Mouse (Mus musculus): Measurements from ENCODE around the gene Arhgap5. TPM values are rescaled to one million over a fixed set of nuclear protein-coding genes. Genes with fewer than 3 reads are reported as not detected.
"Not testable (repeated sequence)": the region's sequence is repeated elsewhere in the genome, so short reads cannot be mapped to it uniquely, and the experiment has no call there.

Arhgap5 gene
- polyA plus RNA-seq, 1 experiment from 2014 or later = 26.9 TPM

DNA sequence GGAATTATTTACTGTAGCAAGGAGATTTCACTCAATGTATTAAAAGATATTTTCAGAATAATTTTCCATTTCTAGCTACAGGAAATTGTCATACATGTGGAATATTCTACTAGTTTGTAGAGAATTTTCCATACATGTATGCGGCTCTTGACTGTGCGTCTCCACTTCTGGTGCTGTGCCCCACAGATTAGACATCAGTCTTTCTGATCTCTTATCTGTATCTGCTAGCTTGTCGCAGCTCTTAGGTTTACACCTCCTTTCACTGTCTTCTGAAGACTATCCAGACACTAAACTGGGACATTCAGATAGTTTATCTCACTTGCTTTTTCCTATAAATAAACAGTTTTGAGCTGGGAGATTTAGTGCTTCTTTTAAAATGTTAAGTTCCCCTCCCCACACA is 40.8 kb downstream of the Arhgap5 start:
- Histone ChIP-seq H3K4me2 (no peak overlapping the region), H3K4me3 (no peak overlapping the region), H3K27ac (replicated peaks) (no peak overlapping the region), H3K9ac (no peak overlapping the region), H3K36me3 (peaks cover 6% of the 10 kb centered on the region), H3K4me1 (no peaks in the 10 kb centered on the region), H3K9me3 (no peaks in the 10 kb centered on the region), H3K27me3 (replicated peaks) (no peaks in the 10 kb centered on the region)
- no peak for ATAC-seq (ENCODE audit: extremely low read depth, insufficient number of reproducible peaks, low FRiP score, low TSS enrichment)
- WGBS = 32% methylated on average over 3 of the region's 3 CpGs

GRCm38 (mm10) chr12:52552085-52552484 is 48.3 kb downstream of the Arhgap5 start:
- H3K4me1 ChIP-seq = peaks cover 10% of the 10 kb centered on the region; the same call in 1 of the 2 replicates
- no peak for ATAC-seq (ENCODE audit: extremely low read depth, insufficient number of reproducible peaks, low FRiP score, low TSS enrichment)
- no peak overlapping the region for H3K9ac ChIP-seq
- peaks cover 19% of the 10 kb centered on the region for H3K36me3 ChIP-seq
- no peak overlapping the region for H3K27ac ChIP-seq (replicated peaks)
- H3K27me3 ChIP-seq (replicated peaks) = no peaks in the 10 kb centered on the region
- no peaks in the 10 kb centered on the region for H3K9me3 ChIP-seq
- no peak overlapping the region for H3K4me3 ChIP-seq
- 97% methylated on average over 2 of the region's 2 CpGs for WGBS
- no peak overlapping the region for H3K4me2 ChIP-seq

GRCm38 (mm10) chr12:52555188-52555876 is 51.6 kb downstream of the Arhgap5 start:
- Histone ChIP-seq H3K4me2 (no peak overlapping the region), H3K4me1 (peaks cover 10% of the 10 kb centered on the region; the same call in 1 of the 2 replicates), H3K27me3 (replicated peaks) (no peaks in the 10 kb centered on the region), H3K9ac (no peak overlapping the region), H3K36me3 (peaks cover 23% of the 10 kb centered on the region), H3K4me3 (no peak overlapping the region), H3K9me3 (no peaks in the 10 kb centered on the region), H3K27ac (replicated peaks) (no peak overlapping the region)
- ATAC-seq (ENCODE audit: extremely low read depth, insufficient number of reproducible peaks, low FRiP score, low TSS enrichment) = no peak
- WGBS = 14% methylated on average over 3 of the region's 3 CpGs

GRCm38 (mm10) chr12:52565654-52566053 is 61.9 kb downstream of the Arhgap5 start:
- WGBS = 91% methylated on average over 5 of the region's 5 CpGs
- ATAC-seq (ENCODE audit: extremely low read depth, insufficient number of reproducible peaks, low FRiP score, low TSS enrichment) = no peak

GRCm38 (mm10) chr12:52573371-52573770 is 69.6 kb downstream of the Arhgap5 start:
- peaks cover 24% of the 10 kb centered on the region for H3K36me3 ChIP-seq
- no peak overlapping the region for H3K9ac ChIP-seq
- no peak overlapping the region for H3K4me2 ChIP-seq
- no peak for ATAC-seq (ENCODE audit: extremely low read depth, insufficient number of reproducible peaks, low FRiP score, low TSS enrichment)
- no peaks in the 10 kb centered on the region for H3K9me3 ChIP-seq
- H3K4me3 ChIP-seq = no peak overlapping the region
- H3K4me1 ChIP-seq = no peaks in the 10 kb centered on the region
- H3K27ac ChIP-seq (replicated peaks) = no peak overlapping the region
- 88% methylated on average over 2 of the region's 2 CpGs for WGBS
- H3K27me3 ChIP-seq (replicated peaks) = no peaks in the 10 kb centered on the region

More at GRCm38 (mm10) chr12:52565654-52566053, 61.9 kb downstream of the Arhgap5 start:
- H3K27ac ChIP-seq (replicated peaks) = no peak overlapping the region
- H3K36me3 ChIP-seq = peaks cover 46% of the 10 kb centered on the region
- H3K9me3 ChIP-seq = no peaks in the 10 kb centered on the region
- no peak overlapping the region for H3K4me2 ChIP-seq
- H3K27me3 ChIP-seq (replicated peaks) = no peaks in the 10 kb centered on the region
- H3K4me1 ChIP-seq = no peaks in the 10 kb centered on the region
- no peak overlapping the region for H3K4me3 ChIP-seq
- no peak overlapping the region for H3K9ac ChIP-seq

GRCm38 (mm10) chr12:52586466-52586865 is 82.7 kb downstream of the Arhgap5 start:
- not testable (repeated sequence) for ATAC-seq (ENCODE audit: extremely low read depth, insufficient number of reproducible peaks, low FRiP score, low TSS enrichment); H3K36me3 ChIP-seq; H3K4me1 ChIP-seq; H3K4me3 ChIP-seq; H3K9me3 ChIP-seq; H3K4me2 ChIP-seq; H3K27ac ChIP-seq (replicated peaks); H3K9ac ChIP-seq; H3K27me3 ChIP-seq (replicated peaks)
- WGBS = 68% methylated on average over 2 of the region's 2 CpGs

DNA sequence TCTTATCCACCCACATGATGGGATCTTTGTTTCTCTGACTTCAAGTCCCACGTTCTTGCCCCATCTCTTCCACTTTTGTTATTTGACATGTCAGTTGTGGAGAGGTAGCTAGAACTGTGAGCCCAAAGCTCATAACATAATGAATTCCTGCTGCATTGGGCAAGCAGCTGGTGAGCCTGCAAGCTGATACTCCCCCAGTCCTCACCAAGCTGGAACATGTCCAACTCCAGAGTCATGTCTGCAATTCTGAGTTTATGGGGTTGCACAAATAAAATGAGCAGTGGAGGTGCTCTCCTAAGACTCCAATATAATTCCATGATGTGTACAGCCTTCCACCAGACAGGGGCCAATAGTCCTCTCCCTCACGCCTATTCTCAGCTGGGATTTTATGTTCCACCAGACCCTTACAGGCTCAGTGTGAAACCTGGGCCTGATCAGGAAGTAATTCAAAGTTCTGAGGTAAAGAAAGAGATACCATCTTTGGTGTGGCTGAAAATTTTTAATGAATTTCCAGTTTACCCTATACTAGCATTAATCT is 83.8 kb downstream of the Arhgap5 start:
- Histone ChIP-seq H3K36me3 (no peaks in the 10 kb centered on the region), H3K4me2 (no peak overlapping the region), H3K9ac (no peak overlapping the region), H3K9me3 (peaks cover 6% of the 10 kb centered on the region; the same call in 1 of the 2 replicates), H3K4me1 (no peaks in the 10 kb centered on the region), H3K27ac (replicated peaks) (no peak overlapping the region), H3K4me3 (no peak overlapping the region), H3K27me3 (replicated peaks) (no peaks in the 10 kb centered on the region)
- no peak for ATAC-seq (ENCODE audit: extremely low read depth, insufficient number of reproducible peaks, low FRiP score, low TSS enrichment)
- WGBS = 73% methylated on average over 2 of the region's 2 CpGs

GRCm38 (mm10) chr12:52595389-52596185 is 91.8 kb downstream of the Arhgap5 start:
- peaks cover 14% of the 10 kb centered on the region for H3K9me3 ChIP-seq
- H3K4me3 ChIP-seq = no peak overlapping the region
- H3K4me2 ChIP-seq = no peak overlapping the region
- no peaks in the 10 kb centered on the region for H3K4me1 ChIP-seq
- 77% methylated on average over 7 of the region's 7 CpGs for WGBS
- no peak overlapping the region for H3K27ac ChIP-seq (replicated peaks)
- no peak overlapping the region for H3K9ac ChIP-seq
- H3K36me3 ChIP-seq = no peaks in the 10 kb centered on the region
- no peak for ATAC-seq (ENCODE audit: extremely low read depth, insufficient number of reproducible peaks, low FRiP score, low TSS enrichment)
- no peaks in the 10 kb centered on the region for H3K27me3 ChIP-seq (replicated peaks)

GRCm38 (mm10) chr12:52602471-52602870 is 98.7 kb downstream of the Arhgap5 start:
- peaks cover 8% of the 10 kb centered on the region; the same call in 1 of the 2 replicates for H3K9me3 ChIP-seq
- ATAC-seq (ENCODE audit: extremely low read depth, insufficient number of reproducible peaks, low FRiP score, low TSS enrichment) = no peak
- peak overlapping the region; percentile 82 for H3K9ac ChIP-seq
- H3K4me1 ChIP-seq = peaks cover 8% of the 10 kb centered on the region; the same call in 1 of the 2 replicates
- no peaks in the 10 kb centered on the region for H3K36me3 ChIP-seq
- H3K27ac ChIP-seq (replicated peaks) = no peak overlapping the region; the same call in 1 of the 2 replicates
- H3K4me3 ChIP-seq = peak overlapping the region; percentile 75
- WGBS = 21% methylated on average over 2 of the region's 2 CpGs
- H3K27me3 ChIP-seq (replicated peaks) = no peaks in the 10 kb centered on the region
- H3K4me2 ChIP-seq = peak overlapping the region; percentile 78

DNA sequence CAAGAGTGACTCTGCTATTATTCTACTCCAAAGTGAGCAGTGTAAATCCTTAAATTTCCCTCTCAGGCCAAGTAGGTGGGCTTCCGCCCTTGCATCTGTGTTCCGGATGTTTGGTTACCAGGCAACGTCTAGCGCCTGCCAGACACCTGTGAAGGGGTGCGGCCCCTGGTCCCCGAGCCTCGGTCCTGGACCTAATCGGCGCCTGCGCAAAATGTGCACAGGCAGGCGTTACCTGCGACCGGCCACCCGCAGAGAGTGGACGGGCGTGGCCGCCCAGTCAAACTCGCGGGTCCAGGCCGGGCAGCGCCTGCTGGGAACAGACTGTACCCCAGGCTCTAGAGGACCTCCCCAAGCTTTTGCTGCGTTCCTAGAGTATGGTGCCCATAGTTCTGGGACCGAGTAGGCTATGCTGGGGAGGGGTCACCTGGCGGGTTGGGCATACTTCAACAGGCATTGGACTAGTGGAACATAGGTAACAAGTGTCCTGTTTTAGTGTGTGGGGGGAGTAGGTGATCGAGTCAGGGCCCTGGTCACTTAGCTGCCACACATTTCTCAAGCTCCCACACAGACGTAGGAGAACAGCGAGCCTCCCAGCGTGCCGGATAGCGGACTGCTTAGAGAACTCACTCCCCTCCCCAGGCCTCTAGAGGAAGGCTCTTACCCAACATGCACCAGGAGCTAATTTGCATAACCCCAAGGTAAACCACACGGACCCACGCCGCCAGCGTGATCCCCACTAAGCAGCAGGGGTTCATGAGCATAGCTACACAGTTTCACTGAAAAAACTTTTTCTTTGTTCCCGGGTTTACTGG is 99.3 kb downstream of the Arhgap5 start:
- peak; percentile 86 for ATAC-seq (ENCODE audit: extremely low read depth, insufficient number of reproducible peaks, low FRiP score, low TSS enrichment)
- no peaks in the 10 kb centered on the region for H3K27me3 ChIP-seq (replicated peaks)
- under 1% methylated on average over 35 of the region's 35 CpGs for WGBS

More for the DNA sequence above, 99.3 kb downstream of the Arhgap5 start:
- Histone ChIP-seq H3K4me3 (peak overlapping the region; percentile 75), H3K9me3 (peaks cover 8% of the 10 kb centered on the region; the same call in 1 of the 2 replicates), H3K9ac (peak overlapping the region; percentile 82), H3K27ac (replicated peaks) (peak overlapping the region; percentile 94), H3K4me2 (peak overlapping the region; percentile 78), H3K4me1 (peaks cover 8% of the 10 kb centered on the region; the same call in 1 of the 2 replicates), H3K36me3 (no peaks in the 10 kb centered on the region)

Measured in heart, embryonic 13.5 days (tissue).